Mouse (Mus musculus): Measurements from ENCODE around the gene Dnajc17.

The Dnajc17 gene

GRCm38 (mm10) chr2:119208344-119209175 is at the start of gene Dnajc17, which contains the start of gene Zfyve19:
Dnajc17 (minus strand) TSS chr2:119208795.
Zfyve19 (plus strand) TSS chr2:119208617.
- DNase-seq (ENCODE audit: low spot score in 2 of 2), result peak; percentile 93 to 96

- no peak for DNase-seq (ENCODE audit: low spot score in 2 of 2)
Observed at GRCm38 (mm10) chr2:119254976-119255375, 46.4 kb upstream of the Dnajc17 start.

GRCm38 (mm10) chr2:119250826-119251478 is 42.4 kb upstream of the Dnajc17 start:
- DNase-seq (ENCODE audit: low spot score in 2 of 2), result peak; percentile 83 to 97

GRCm38 (mm10) chr2:119250377-119250776 is 41.8 kb upstream of the Dnajc17 start:
- no peak for DNase-seq (ENCODE audit: low spot score in 2 of 2)

- DNase-seq (ENCODE audit: low spot score in 2 of 2), result no peak
Observed at GRCm38 (mm10) chr2:119249592-119250061, 41.0 kb upstream of the Dnajc17 start.

GRCm38 (mm10) chr2:119247904-119248303 is 39.3 kb upstream of the Dnajc17 start:
- no peak for DNase-seq (ENCODE audit: low spot score in 2 of 2)

GRCm38 (mm10) chr2:119245246-119245645 is 36.7 kb upstream of the Dnajc17 start:
- no peak for DNase-seq (ENCODE audit: low spot score in 2 of 2)

- no peak for DNase-seq (ENCODE audit: low spot score in 2 of 2)
Observed at GRCm38 (mm10) chr2:119242548-119242947, 34.0 kb upstream of the Dnajc17 start.

- no peak for DNase-seq (ENCODE audit: low spot score in 2 of 2)
Observed at GRCm38 (mm10) chr2:119240819-119241186, 32.2 kb upstream of the Dnajc17 start.

GRCm38 (mm10) chr2:119240075-119240818 is 31.7 kb upstream of the Dnajc17 start:
- no peak for DNase-seq (ENCODE audit: low spot score in 2 of 2)

- DNase-seq (ENCODE audit: low spot score in 2 of 2), result no peak
Observed at GRCm38 (mm10) chr2:119238671-119239070, 30.1 kb upstream of the Dnajc17 start.

- DNase-seq (ENCODE audit: low spot score in 2 of 2), result no peak
Observed at GRCm38 (mm10) chr2:119237871-119238220, 29.3 kb upstream of the Dnajc17 start.

GRCm38 (mm10) chr2:119237210-119237870 is 28.7 kb upstream of the Dnajc17 start, which contains the start of gene Spint1:
Spint1 (plus strand) TSS chr2:119237362.
- no peak for DNase-seq (ENCODE audit: low spot score in 2 of 2)

- no peak for DNase-seq (ENCODE audit: low spot score in 2 of 2)
Observed at GRCm38 (mm10) chr2:119236682-119237209, 28.2 kb upstream of the Dnajc17 start.

- no peak for DNase-seq (ENCODE audit: low spot score in 2 of 2)
Observed at GRCm38 (mm10) chr2:119229775-119230704, 21.4 kb upstream of the Dnajc17 start, which contains the start of gene Ppp1r14d. Ppp1r14d (minus strand) TSS chr2:119229906.

- DNase-seq (ENCODE audit: low spot score in 2 of 2), result no peak
Observed at GRCm38 (mm10) chr2:119209176-119209507, 547 bp upstream of the Dnajc17 start.

GRCm38 (mm10) chr2:119207961-119208343 is 643 bp downstream of the Dnajc17 start:
- no peak for DNase-seq (ENCODE audit: low spot score in 2 of 2)

- DNase-seq (ENCODE audit: low spot score in 2 of 2), result no peak
Observed at GRCm38 (mm10) chr2:119203871-119204460, 4.6 kb downstream of the Dnajc17 start.

GRCm38 (mm10) chr2:119202914-119203453 is 5.6 kb downstream of the Dnajc17 start:
- DNase-seq (ENCODE audit: low spot score in 2 of 2), result no peak

GRCm38 (mm10) chr2:119198934-119199333 is 9.7 kb downstream of the Dnajc17 start:
- no peak for DNase-seq (ENCODE audit: low spot score in 2 of 2)

Data from spleen, postnatal 4 days (tissue).